Mouse (Mus musculus) ES-Bruce4 (cell line): ENCODE results near the gene Tmprss6. TPM values are rescaled to one million over a fixed set of nuclear protein-coding genes. Genes with fewer than 3 reads are reported as not detected.

ENCODE experiments used
- H3K27ac ChIP-seq: 2 replicates; pipeline ENCODE4 v1.5.1; 2012; ENCODE audit warnings: low read length, inconsistent platforms; ENCODE audit not compliant: insufficient read depth
- H3K27me3 ChIP-seq: 2 replicates; pipeline ENCODE4 v1.6.1; 2012; ENCODE audit warnings: mild to moderate bottlenecking, low read length, inconsistent platforms; ENCODE audit not compliant: control insufficient read depth, poor library complexity, insufficient read depth, severe bottlenecking
- H3K36me3 ChIP-seq: 2 replicates; pipeline ENCODE4 v1.6.1; 2012; ENCODE audit warnings: inconsistent platforms, mild to moderate bottlenecking, low read length, moderate library complexity; ENCODE audit not compliant: control insufficient read depth, poor library complexity, insufficient read depth, severe bottlenecking
- H3K4me1 ChIP-seq: one replicate; pipeline ENCODE4 v1.8.1; 2011; ENCODE audit warnings: low read length; ENCODE audit not compliant: control insufficient read depth, insufficient read depth
- H3K4me3 ChIP-seq: 2 replicates; pipeline ENCODE4 v1.5.1; 2011; ENCODE audit warnings: low read depth, mild to moderate bottlenecking, low read length
- H3K9ac ChIP-seq: 2 replicates; pipeline ENCODE4 v1.6.1; 2012; ENCODE audit warnings: low read depth, mild to moderate bottlenecking, inconsistent platforms; ENCODE audit not compliant: poor library complexity, severe bottlenecking
- H3K9me3 ChIP-seq: replicated peaks from 2 replicates; pipeline ENCODE4 v1.6.1; 2012; ENCODE audit warnings: mild to moderate bottlenecking, low read length, inconsistent platforms; ENCODE audit not compliant: control insufficient read depth, poor library complexity, insufficient read depth, severe bottlenecking
- CTCF ChIP-seq: IDR thresholded peaks from one replicate; pipeline ENCODE4 v1.8.1; 2011; ENCODE audit warnings: low read depth, low read length
- EP300 ChIP-seq: IDR thresholded peaks from 2 replicates; pipeline ENCODE4 v1.6.1; 2011; ENCODE audit warnings: low read depth, low read length; ENCODE audit not compliant: insufficient read depth
- POLR2A ChIP-seq: IDR thresholded peaks from one replicate; pipeline ENCODE4 v1.8.1; 2011; ENCODE audit warnings: low read length; ENCODE audit not compliant: insufficient read depth
- polyA plus RNA-seq: library from polyadenylated mRNA; stranded (reverse); fragments of >200 nt; gene quantifications from 2 replicates; pipeline ENCODE4 v1.2.4, GENCODE M21; 2011; ENCODE audit warnings: low read depth; ENCODE audit not compliant: missing spikeins, insufficient read depth, insufficient read length

Gene Tmprss6
- polyA plus RNA-seq, 1 experiment, result 0.70 TPM

- Histone ChIP-seq H3K36me3 (no peaks in the 10 kb centered on the region), H3K27me3 (no peaks in the 10 kb centered on the region), H3K27ac (no peak overlapping the region), H3K4me1 (no peaks in the 10 kb centered on the region), H3K9ac (no peak overlapping the region), H3K9me3 (no peaks in the 10 kb centered on the region), H3K4me3 (no peak overlapping the region)
- TF ChIP-seq POLR2A (no peak), CTCF (no peak), EP300 (no peak)
Measured at GRCm38 (mm10) chr15:78489248-78489647, 20.8 kb upstream of the Tmprss6 start.

GRCm38 (mm10) chr15:78487066-78487465 is 18.6 kb upstream of the Tmprss6 start:
- H3K27me3 ChIP-seq, result no peaks in the 10 kb centered on the region
- no peak overlapping the region for H3K27ac ChIP-seq
- H3K9me3 ChIP-seq, result no peaks in the 10 kb centered on the region
- no peaks in the 10 kb centered on the region for H3K4me1 ChIP-seq
- no peak overlapping the region for H3K9ac ChIP-seq
- H3K36me3 ChIP-seq, result no peaks in the 10 kb centered on the region
- TF ChIP-seq CTCF, result no peak
- TF ChIP-seq EP300, result no peak
- H3K4me3 ChIP-seq, result no peak overlapping the region

GRCm38 (mm10) chr15:78486564-78486963 is 18.1 kb upstream of the Tmprss6 start:
- no peaks in the 10 kb centered on the region for H3K27me3 ChIP-seq
- no peaks in the 10 kb centered on the region for H3K36me3 ChIP-seq
- H3K9ac ChIP-seq, result no peak overlapping the region
- no peak overlapping the region for H3K27ac ChIP-seq
- no peak for TF ChIP-seq CTCF
- TF ChIP-seq EP300, result no peak
- TF ChIP-seq POLR2A, result no peak
- no peaks in the 10 kb centered on the region for H3K9me3 ChIP-seq
- H3K4me1 ChIP-seq, result no peaks in the 10 kb centered on the region
- H3K4me3 ChIP-seq, result no peak overlapping the region

GRCm38 (mm10) chr15:78483311-78483710 is 14.9 kb upstream of the Tmprss6 start:
- no peaks in the 10 kb centered on the region for H3K36me3 ChIP-seq
- no peak overlapping the region for H3K27ac ChIP-seq
- TF ChIP-seq POLR2A (no peak), EP300 (no peak), CTCF (no peak)
- H3K9ac ChIP-seq, result no peak overlapping the region
- no peak overlapping the region for H3K4me3 ChIP-seq
- no peaks in the 10 kb centered on the region for H3K27me3 ChIP-seq
- H3K9me3 ChIP-seq, result no peaks in the 10 kb centered on the region
- H3K4me1 ChIP-seq, result no peaks in the 10 kb centered on the region

DNA sequence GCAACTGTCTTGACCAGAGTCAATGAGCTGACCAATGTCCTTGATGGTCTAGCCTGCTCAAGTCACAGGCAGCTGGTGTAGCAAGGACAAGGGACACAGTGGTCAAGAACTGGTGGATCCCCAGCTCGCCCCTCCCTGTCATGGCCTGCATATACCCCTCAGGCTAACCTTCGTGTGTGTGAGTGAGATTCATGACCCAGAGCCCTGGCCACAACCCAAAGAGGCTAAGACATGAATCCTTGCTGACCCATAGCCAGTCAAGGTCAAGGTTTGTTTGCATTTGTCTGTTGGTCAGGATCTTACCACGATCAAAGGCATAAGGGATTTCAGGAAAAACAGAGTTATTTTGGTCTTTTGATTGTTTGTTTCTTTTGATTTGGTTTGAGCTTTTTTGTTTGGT is 14.1 kb upstream of the Tmprss6 start:
- Histone ChIP-seq H3K9ac (no peak overlapping the region), H3K27me3 (no peaks in the 10 kb centered on the region), H3K4me3 (no peak overlapping the region), H3K27ac (no peak overlapping the region), H3K9me3 (no peaks in the 10 kb centered on the region), H3K4me1 (no peaks in the 10 kb centered on the region), H3K36me3 (no peaks in the 10 kb centered on the region)
- TF ChIP-seq CTCF, result no peak
- TF ChIP-seq EP300, result no peak
- TF ChIP-seq POLR2A, result no peak

GRCm38 (mm10) chr15:78481448-78482000 is 13.1 kb upstream of the Tmprss6 start:
- no peaks in the 10 kb centered on the region for H3K36me3 ChIP-seq
- H3K4me3 ChIP-seq, result no peak overlapping the region
- TF ChIP-seq POLR2A (no peak), CTCF (peak; percentile 46), EP300 (no peak)
- no peak overlapping the region for H3K9ac ChIP-seq
- no peak overlapping the region for H3K27ac ChIP-seq
- H3K9me3 ChIP-seq, result no peaks in the 10 kb centered on the region
- H3K27me3 ChIP-seq, result no peaks in the 10 kb centered on the region
- H3K4me1 ChIP-seq, result no peaks in the 10 kb centered on the region
